Mouse (Mus musculus) granulocyte monocyte progenitor cell, adult 5-6 weeks (primary cell): ENCODE data around the gene C9orf72. TPM values are rescaled to one million over a fixed set of nuclear protein-coding genes. Genes with fewer than 3 reads are reported as not detected.

ENCODE experiments used
- ATAC-seq: replicated peaks from 2 replicates; pipeline ENCODE4 v1.8.0; 2016; ENCODE audit warnings: mild to moderate bottlenecking, moderate TSS enrichment, inconsistent platforms; ENCODE audit not compliant: poor library complexity, severe bottlenecking
- total RNA-seq, 2 experiments: library from RNA; stranded (forward) in 1 of 2; stranded (reverse) in 1 of 2; fragments of 200-712, 200-1000 nt in 1 of 2; fragments of >200 nt in 1 of 2; fragmentation: Nextera tagmentation in 1 of 2; gene quantifications; 2 replicates each; pipeline ENCODE4 v1.2.3; 2014 to 2017

C9orf72 gene
- total RNA-seq, 2 experiments from 2014 or later: 3.5 to 5.4 TPM

- no peak for ATAC-seq
These were observed 82.4 kb downstream of the C9orf72 start for GRCm38 (mm10) chr4:35143472-35144102.

Other genes starting within 250 kb of the C9orf72 start
- not detected in 2 replicates for gene Ifnk, start 74.1 kb downstream of the C9orf72 start, total RNA-seq (2014; fragmentation: Nextera tagmentation)
- gene Ifnk, start 74.1 kb downstream of the C9orf72 start, total RNA-seq (2017): not detected in 2 replicates
- 1.4 and 7.8 TPM in 2 replicates for gene Mob3b, start 68.7 kb downstream of the C9orf72 start, total RNA-seq (2014; fragmentation: Nextera tagmentation)
- gene Mob3b, start 68.7 kb downstream of the C9orf72 start, total RNA-seq (2017): 0.77 and 2.2 TPM in 2 replicates